In genomic region chr11:80149412-80150023, GRCm38 (mm10) we compare ENCODE assay signal across 21 mouse cellular contexts. TPM values are rescaled to one million over a fixed set of nuclear protein-coding genes. Genes with fewer than 3 reads are reported as not detected.
A peak's percentile ranks its signal among the peaks of the same experiment; 100 is the strongest.
DNase-seq lines count a peak whose midpoint lies in the region; ATAC-seq and TF ChIP-seq lines count a peak whose summit lies in the region.
"Had no signal": no experiment of that assay in that cellular context is flagged by ENCODE, and none has a peak within 500 bp of the region (broad histone marks: within the 10 kb centered on the region; RNA-seq: fewer than 3 reads in every experiment).

No protein-coding gene starts in this region.

- no peak overlapping the region for H3K9ac ChIP-seq in heart, embryonic 11.5 days (ENCODE audit: low read depth, low read length)
- H3K9ac ChIP-seq in ES-E14 (ENCODE audit: insufficient read depth, low read depth, low read length, poor library complexity, severe bottlenecking) = no peak overlapping the region
- H3K9ac ChIP-seq: embryonic facial prominence, embryonic 13.5 days; forebrain, embryonic 12.5 days; heart, embryonic 15.5 days; hindbrain, embryonic 14.5 days; intestine, embryonic 15.5 days had no signal

- no peak for ATAC-seq in heart, embryonic 11.5 days (replicated peaks; ENCODE audit: insufficient number of reproducible peaks, low FRiP score, low TSS enrichment)
- ATAC-seq: forebrain, embryonic 16.5 days; intestine, embryonic 15.5 days had no signal

- peaks cover 2% of the 10 kb centered on the region; the same call in 1 of the 2 replicates for H3K4me1 ChIP-seq in heart, embryonic 11.5 days (ENCODE audit: control insufficient read depth, insufficient read depth, low read length)
- H3K4me1 ChIP-seq in ES-E14 (ENCODE audit: control insufficient read depth in 2 of 2, insufficient read depth in 2 of 2, low read length in 2 of 2, poor library complexity in 1 of 2) = no peaks in the 10 kb centered on the region
- H3K4me1 ChIP-seq: intestine, embryonic 15.5 days had no signal

- in situ Hi-C loops in ES-E14 (cut with MboI; ENCODE audit: low sequenced_read_pairs in 2 of 2, unreplicated experiment in 2 of 2) = no loop called here

- H3K27ac ChIP-seq in heart, embryonic 11.5 days (ENCODE audit: low read depth, low read length) = no peak overlapping the region
- H3K27ac ChIP-seq in ES-E14 (ENCODE audit: insufficient read depth, low read depth, low read length, poor library complexity, severe bottlenecking) = no peak overlapping the region
- H3K27ac ChIP-seq: embryonic facial prominence, embryonic 13.5 days; forebrain, embryonic 12.5 days; heart, embryonic 10.5 days; heart, embryonic 15.5 days; hindbrain, embryonic 10.5 days; hindbrain, embryonic 14.5 days; intestine, embryonic 15.5 days had no signal

- WGBS in heart, embryonic 11.5 days (ENCODE audit: insufficient replicate concordance) = 73% methylated on average over 8 of the region's 8 CpGs

- peaks cover 23% of the 10 kb centered on the region for H3K27me3 ChIP-seq in heart, embryonic 11.5 days (ENCODE audit: control insufficient read depth, insufficient read depth, low read length)

- no peaks in the 10 kb centered on the region for H3K36me3 ChIP-seq in heart, embryonic 11.5 days (ENCODE audit: control insufficient read depth, insufficient read depth, low read length)
- no peaks in the 10 kb centered on the region for H3K36me3 ChIP-seq in ES-E14 (ENCODE audit: control insufficient read depth, insufficient read depth, low read length, poor library complexity, severe bottlenecking)
- H3K36me3 ChIP-seq: embryonic facial prominence, embryonic 13.5 days; forebrain, embryonic 12.5 days; heart, embryonic 10.5 days; heart, embryonic 15.5 days; hindbrain, embryonic 10.5 days; intestine, embryonic 15.5 days had no signal

- no peaks in the 10 kb centered on the region for H3K9me3 ChIP-seq in heart, embryonic 11.5 days (replicated peaks; ENCODE audit: control insufficient read depth, low read length)
- H3K9me3 ChIP-seq in ES-E14 (ENCODE audit: control insufficient read depth, insufficient read depth, low read depth, low read length) = no peaks in the 10 kb centered on the region
- H3K9me3 ChIP-seq: embryonic facial prominence, embryonic 13.5 days; forebrain, embryonic 12.5 days; heart, embryonic 10.5 days; heart, embryonic 15.5 days; hindbrain, embryonic 10.5 days; intestine, embryonic 15.5 days had no signal

- H3K4me2 ChIP-seq in heart, embryonic 11.5 days = no peak overlapping the region
- H3K4me2 ChIP-seq: embryonic facial prominence, embryonic 13.5 days; forebrain, embryonic 12.5 days; heart, embryonic 15.5 days; hindbrain, embryonic 14.5 days; intestine, embryonic 15.5 days had no signal

- no peak overlapping the region for H3K4me3 ChIP-seq in heart, embryonic 11.5 days (ENCODE audit: low read depth, low read length)
- no peak overlapping the region for H3K4me3 ChIP-seq in ES-E14 (ENCODE audit: insufficient read depth in 1 of 2, low read depth in 1 of 2, low read length in 2 of 2, poor library complexity in 1 of 2, severe bottlenecking in 1 of 2)
- H3K4me3 ChIP-seq: embryonic facial prominence, embryonic 13.5 days; forebrain, embryonic 12.5 days; heart, embryonic 10.5 days; heart, embryonic 15.5 days; hindbrain, embryonic 10.5 days; intestine, embryonic 15.5 days had no signal

- DNase-seq in heart, adult 11 months = peak; percentile 94
- peak; percentile 43 for DNase-seq in kidney, postnatal 10 days
- no peak for DNase-seq in kidney, adult 9 months
- no peak for DNase-seq in ES-E14 (ENCODE audit: low read depth, low spot score)
- DNase-seq in cerebellum, postnatal 36 days = no peak
- DNase-seq: cerebellum, adult 11-12 months; cerebellum, adult 9-10 months; cerebellum, postnatal 25 days; gastrocnemius, postnatal 14 days; heart, postnatal 14 days had no signal

TF ChIP-seq in ES-E14, 5 proteins besides CTCF, POLR2A, EP300 and RAD21:
- TF ChIP-seq ZC3H11A (IDR thresholded peaks at IDR 0.05; ENCODE audit: borderline replicate concordance, low read depth, low read length) (no peak), MAFK (IDR thresholded peaks at IDR 0.05; ENCODE audit: insufficient read depth, low read depth, low read length) (peak; percentile 74)

RNA-seq across cellular contexts. Expression of gene Adap2, which starts 4.4 kb away (rescaled TPM):
- 0.39 and 0.73 TPM in 2 replicates for polyA plus RNA-seq in heart, embryonic 11.5 days (2014; fragmentation: Nextera tagmentation; extraction: Ambion mirVana)
- total RNA-seq in ES-E14 (2012; rRNA removed) = 2.8 and 5.1 TPM in 2 replicates
- total RNA-seq: granulocyte monocyte progenitor cell, adult 5-6 weeks; MEL had no signal

RNA-seq across cellular contexts. Expression of gene Tefm, which starts 7.5 kb away (rescaled TPM):
- 28.2 and 31.5 TPM in 2 replicates for polyA plus RNA-seq in heart, embryonic 11.5 days (2014; fragmentation: Nextera tagmentation; extraction: Ambion mirVana)
- total RNA-seq in ES-E14 (2012; rRNA removed) = 31.1 and 33.3 TPM in 2 replicates

RNA-seq across cellular contexts. Expression of gene Rnf135, which starts 34.1 kb away (rescaled TPM):
- 6.1 and 8.3 TPM in 2 replicates for polyA plus RNA-seq in heart, embryonic 11.5 days (2014; fragmentation: Nextera tagmentation; extraction: Ambion mirVana)
- 3.4 and 5.2 TPM in 2 replicates for total RNA-seq in ES-E14 (2012; rRNA removed)

RNA-seq across cellular contexts. Expression of gene Rhot1, which starts 59.3 kb away (rescaled TPM):
- polyA plus RNA-seq in heart, embryonic 11.5 days (2014; fragmentation: Nextera tagmentation; extraction: Ambion mirVana) = 65.2 and 68.7 TPM in 2 replicates
- 29.1 and 38.8 TPM in 2 replicates for total RNA-seq in ES-E14 (2012; rRNA removed)

Comparison
In these comparisons a context has a peak if more than half of its experiments do, and no peak if none do; other contexts are left out.
1. DNase-seq: peak in heart, adult 11 months (single experiment) and kidney, postnatal 10 days (single experiment); none in kidney, adult 9 months (single experiment), ES-E14 (single experiment) and cerebellum, postnatal 36 days (0 of 2).